Mouse (Mus musculus) lung, postnatal 0 days (tissue): ENCODE measurements around the gene Tubg2.

ENCODE experiments used
- CTCF ChIP-seq: IDR thresholded peaks from 2 replicates; pipeline ENCODE4 v1.5.1; 2016; ENCODE audit warnings: antibody characterized with exemption, mild to moderate bottlenecking
- EP300 ChIP-seq: IDR thresholded peaks from 2 replicates; pipeline ENCODE4 v1.6.1; 2016; ENCODE audit warnings: antibody characterized with exemption, mild to moderate bottlenecking, control low read depth

- no peak for TF ChIP-seq CTCF
- no peak for TF ChIP-seq EP300
These were observed 24.6 kb downstream of the Tubg2 start for GRCm38 (mm10) chr11:101180261-101180660.
